Mouse (Mus musculus) stomach, embryonic 14.5 days (tissue): ENCODE data around the gene Zbtb22. TPM values are rescaled to one million over a fixed set of nuclear protein-coding genes. Genes with fewer than 3 reads are reported as not detected.

ENCODE experiments used
- ATAC-seq: fragments of 200-750 bp; cut with Nextera tagmentation; 2 replicates; pipeline ENCODE4 v1.8.0; 2017; ENCODE audit warnings: low read depth, moderate TSS enrichment; ENCODE audit not compliant: insufficient number of reproducible peaks, insufficient read depth, low FRiP score
- H3K27ac ChIP-seq: fragments of 300-500 bp; sonication (generic); 2 replicates; pipeline ENCODE4 v1.5.1; 2014; ENCODE audit warnings: mild to moderate bottlenecking, low read length, moderate library complexity, mixed read lengths
- H3K27me3 ChIP-seq: fragments of 300-500 bp; sonication (generic); 2 replicates; pipeline ENCODE4 v1.6.1; 2014; ENCODE audit warnings: low read length, control low read depth, mixed read lengths; ENCODE audit not compliant: control insufficient read depth, insufficient read depth
- H3K36me3 ChIP-seq: fragments of 300-500 bp; sonication (generic); 2 replicates; pipeline ENCODE4 v1.6.1; 2014; ENCODE audit warnings: mild to moderate bottlenecking, control low read depth, low read length, moderate library complexity, mixed read lengths; ENCODE audit not compliant: control insufficient read depth, insufficient read depth
- H3K4me1 ChIP-seq: fragments of 300-500 bp; sonication (generic); 2 replicates; pipeline ENCODE4 v1.6.1; 2014; ENCODE audit warnings: low read length, control low read depth, mixed read lengths; ENCODE audit not compliant: control insufficient read depth, insufficient read depth
- H3K4me2 ChIP-seq: fragments of 300-500 bp; sonication (generic); replicated peaks from 2 replicates; pipeline ENCODE4 v1.6.1; 2014; ENCODE audit warnings: low read depth, low read length, control low read depth
- H3K4me3 ChIP-seq: fragments of 300-500 bp; sonication (generic); 2 replicates; pipeline ENCODE4 v1.5.1; 2014; ENCODE audit warnings: low read depth, low read length, control low read depth
- H3K9ac ChIP-seq: fragments of 300-500 bp; sonication (generic); replicated peaks from 2 replicates; pipeline ENCODE4 v1.6.1; 2014; ENCODE audit warnings: low read depth, mild to moderate bottlenecking, control low read depth, low read length, moderate library complexity, mixed read lengths
- H3K9me3 ChIP-seq: fragments of 300-500 bp; sonication (generic); 2 replicates; pipeline ENCODE4 v1.6.1; 2016; ENCODE audit warnings: low read depth, low read length, control low read depth; ENCODE audit not compliant: control insufficient read depth
- WGBS: fragments of 180-500 bp; shearing (Covaris S2); extraction: QIAGEN DNeasy Blood & Tissue Kit; methylation state at CpG from one replicate; pipeline ENCODE4 v1.1.7; 2014; 5-methylcytosine and 5-hydroxymethylcytosine counted together
- polyA plus RNA-seq: library from polyadenylated mRNA; unstranded; fragments of >200 nt; fragmentation: Nextera tagmentation; extraction: Ambion mirVana; gene quantifications from 2 replicates; pipeline ENCODE4 v1.2.1, GENCODE M21; 2014

Gene Zbtb22
- polyA plus RNA-seq, 1 experiment from 2014 or later = 9.4 TPM

DNA sequence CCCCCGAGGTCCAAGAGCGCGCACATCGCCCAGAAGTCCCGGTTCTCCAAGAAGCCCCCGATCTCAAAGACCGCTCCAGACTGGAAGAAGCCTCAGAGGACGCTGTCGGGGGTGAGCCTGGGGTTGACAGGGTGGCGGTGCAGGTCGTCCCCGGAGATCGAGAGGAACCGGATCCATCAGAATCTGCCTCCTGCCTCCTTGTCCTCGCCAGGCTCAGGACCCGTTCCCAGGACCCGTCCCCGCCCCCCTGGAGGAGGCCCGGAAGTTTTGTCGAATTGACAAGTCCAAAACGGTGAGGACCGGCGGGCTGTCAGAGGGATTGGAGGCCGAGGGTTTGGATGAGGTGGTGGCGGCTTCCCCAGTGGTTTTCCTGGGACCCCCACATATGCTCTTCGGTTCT is 25.3 kb downstream of the Zbtb22 start:
- no peaks in the 10 kb centered on the region for H3K27me3 ChIP-seq
- H3K27ac ChIP-seq = no peak overlapping the region
- no peak for ATAC-seq
- peak overlapping the region; percentile 97 for H3K4me2 ChIP-seq
- 2% methylated on average over 26 of the region's 26 CpGs for WGBS
- peak overlapping the region; percentile 87 for H3K4me3 ChIP-seq
- peaks cover 26% of the 10 kb centered on the region; the same call in 1 of the 2 replicates for H3K36me3 ChIP-seq
- peak overlapping the region; percentile 71 for H3K9ac ChIP-seq
- peaks cover 14% of the 10 kb centered on the region; the same call in 1 of the 2 replicates for H3K4me1 ChIP-seq
- H3K9me3 ChIP-seq = no peaks in the 10 kb centered on the region

DNA sequence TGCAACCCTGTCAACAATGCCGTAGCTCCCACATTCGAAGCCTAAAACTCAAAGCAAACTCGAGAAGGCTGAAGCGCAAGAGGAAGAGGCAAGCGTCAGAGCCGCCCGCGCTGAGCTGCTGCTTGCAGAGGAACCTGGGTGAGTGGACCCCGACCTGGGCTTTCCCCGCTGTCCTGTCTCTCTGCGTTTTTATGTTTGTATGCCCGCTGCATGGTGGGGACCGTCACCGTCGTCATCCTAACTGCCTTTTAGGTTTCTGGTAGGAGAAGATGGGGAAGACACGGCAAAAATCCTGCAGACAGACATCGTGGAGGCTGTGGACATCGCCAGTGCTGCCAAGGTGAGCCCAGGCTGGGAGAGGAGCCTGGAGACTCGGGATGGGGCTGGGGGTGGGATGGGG is 25.7 kb downstream of the Zbtb22 start:
- Histone ChIP-seq H3K9me3 (no peaks in the 10 kb centered on the region), H3K9ac (peak overlapping the region; percentile 71), H3K27ac (no peak overlapping the region), H3K4me2 (peak overlapping the region; percentile 97), H3K4me3 (peak overlapping the region; percentile 87), H3K27me3 (no peaks in the 10 kb centered on the region), H3K36me3 (peaks cover 28% of the 10 kb centered on the region; the same call in 1 of the 2 replicates), H3K4me1 (peaks cover 14% of the 10 kb centered on the region; the same call in 1 of the 2 replicates)
- no peak for ATAC-seq
- WGBS = 55% methylated on average over 19 of the region's 19 CpGs

GRCm38 (mm10) chr17:33943454-33943853 is 27.8 kb downstream of the Zbtb22 start:
- Histone ChIP-seq H3K9me3 (no peaks in the 10 kb centered on the region), H3K27ac (no peak overlapping the region), H3K36me3 (peaks cover 30% of the 10 kb centered on the region; the same call in 1 of the 2 replicates), H3K4me2 (no peak overlapping the region), H3K4me1 (peaks cover 14% of the 10 kb centered on the region; the same call in 1 of the 2 replicates), H3K27me3 (no peaks in the 10 kb centered on the region), H3K9ac (no peak overlapping the region), H3K4me3 (no peak overlapping the region)
- no peak for ATAC-seq
- 96% methylated on average over 15 of the region's 15 CpGs for WGBS

DNA sequence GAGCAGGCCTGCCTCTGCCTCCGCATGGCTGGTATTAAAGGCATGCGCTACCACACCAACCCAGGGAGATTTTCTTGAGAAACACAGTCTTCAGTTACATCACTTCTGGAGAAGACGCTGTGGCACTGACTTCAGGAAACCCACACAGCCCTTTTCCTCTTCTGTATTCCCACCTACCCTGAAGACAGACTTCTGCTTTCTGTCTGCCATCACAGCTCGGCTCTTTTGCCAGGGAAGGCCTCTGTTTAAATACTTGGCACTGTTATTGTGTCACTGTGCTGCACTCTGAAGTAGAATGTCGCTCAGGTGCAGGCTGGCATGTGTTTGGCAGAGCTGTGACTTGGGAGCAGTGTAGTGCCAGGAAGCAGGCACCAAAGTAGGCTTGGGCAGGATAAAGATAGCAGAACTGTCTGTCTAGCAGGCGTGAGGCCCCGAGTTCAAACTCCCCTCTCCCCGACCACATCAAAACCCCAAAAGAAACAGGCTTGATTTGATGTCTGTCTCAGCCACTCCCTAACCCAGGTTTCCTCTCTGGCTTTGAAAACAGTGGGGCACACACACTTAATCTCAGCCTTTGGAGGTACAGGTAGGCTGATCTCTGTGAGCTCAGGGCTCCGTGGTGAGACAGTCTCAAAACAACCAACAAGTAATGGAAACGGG is 31.9 kb downstream of the Zbtb22 start:
- H3K4me2 ChIP-seq = no peak overlapping the region
- H3K27me3 ChIP-seq = no peaks in the 10 kb centered on the region
- H3K4me1 ChIP-seq = peaks cover 14% of the 10 kb centered on the region; the same call in 1 of the 2 replicates
- H3K9me3 ChIP-seq = no peaks in the 10 kb centered on the region
- no peak overlapping the region for H3K27ac ChIP-seq
- 91% methylated on average over 10 of the region's 10 CpGs for WGBS
- no peak overlapping the region for H3K9ac ChIP-seq
- no peak overlapping the region for H3K4me3 ChIP-seq
- peaks cover 43% of the 10 kb centered on the region for H3K36me3 ChIP-seq
- ATAC-seq = no peak

DNA sequence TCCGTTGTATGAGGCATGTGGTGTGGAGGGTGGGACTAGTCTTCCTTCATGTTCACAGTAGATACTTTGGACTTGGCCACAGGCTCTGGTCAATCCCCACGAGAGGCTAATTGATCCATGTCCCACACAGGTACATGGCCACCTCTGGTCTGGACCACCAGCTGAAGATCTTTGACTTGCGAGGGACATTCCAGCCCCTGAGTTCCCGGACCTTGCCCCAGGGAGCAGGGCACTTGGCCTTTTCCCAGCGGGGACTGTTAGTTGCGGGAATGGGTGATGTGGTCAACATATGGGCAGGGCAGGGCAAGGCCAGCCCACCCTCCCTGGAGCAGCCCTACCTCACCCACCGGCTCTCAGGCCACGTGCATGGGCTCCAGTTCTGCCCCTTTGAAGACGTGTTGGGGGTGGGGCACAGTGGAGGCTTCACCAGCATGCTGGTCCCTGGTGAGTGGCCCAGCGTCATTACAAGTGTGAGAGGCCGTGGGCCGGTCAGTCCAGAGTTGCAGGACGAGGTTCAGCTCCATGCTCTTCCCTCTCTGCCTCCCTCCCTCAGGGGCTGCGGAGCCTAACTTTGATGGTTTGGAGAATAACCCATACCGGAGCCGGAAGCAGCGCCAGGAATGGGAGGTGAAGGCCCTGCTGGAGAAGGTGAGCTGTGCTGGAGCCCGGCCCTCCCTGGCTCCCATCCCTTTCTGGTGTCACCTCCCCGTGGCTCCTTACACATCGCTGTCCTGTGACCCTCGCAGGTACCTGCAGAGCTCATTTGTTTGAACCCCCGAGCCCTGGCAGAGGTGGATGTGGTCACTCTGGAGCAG is 32.6 kb downstream of the Zbtb22 start:
- WGBS = 85% methylated on average over 22 of the region's 22 CpGs
- Histone ChIP-seq H3K4me1 (peaks cover 21% of the 10 kb centered on the region; the same call in 1 of the 2 replicates), H3K9me3 (no peaks in the 10 kb centered on the region), H3K36me3 (peaks cover 46% of the 10 kb centered on the region), H3K4me3 (no peak overlapping the region), H3K27ac (no peak overlapping the region), H3K4me2 (no peak overlapping the region), H3K27me3 (no peaks in the 10 kb centered on the region), H3K9ac (no peak overlapping the region)
- ATAC-seq = no peak

DNA sequence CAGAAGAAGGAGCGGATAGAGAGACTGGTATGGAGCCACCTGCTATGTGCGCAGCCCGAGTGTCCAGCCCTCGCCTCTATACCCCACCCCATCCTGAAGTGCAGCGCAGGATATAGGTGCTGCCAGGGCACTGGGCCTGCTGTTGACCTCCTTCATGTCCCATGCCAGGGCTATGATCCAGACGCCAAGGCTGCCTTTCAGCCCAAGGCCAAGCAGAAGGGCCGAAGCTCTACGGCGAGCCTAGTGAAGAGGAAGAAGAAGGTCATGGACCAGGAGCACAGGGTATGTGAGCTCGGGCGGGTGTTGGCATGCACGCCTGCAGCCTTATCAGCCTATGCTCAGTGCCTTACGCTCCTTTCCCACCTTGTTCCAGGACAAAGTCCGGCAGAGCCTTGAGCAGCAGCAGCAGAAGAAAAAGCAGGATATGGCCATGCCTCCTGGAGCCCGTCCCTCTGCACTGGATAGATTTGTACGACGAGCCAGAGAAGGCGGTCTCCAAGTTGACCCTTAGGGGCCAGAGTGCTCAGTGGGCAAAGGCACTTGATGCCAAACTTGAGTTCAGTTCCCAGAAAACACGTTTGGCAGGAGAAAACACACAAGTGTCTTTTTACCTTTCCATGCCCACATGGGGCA is 33.3 kb downstream of the Zbtb22 start:
- Histone ChIP-seq H3K4me1 (peaks cover 28% of the 10 kb centered on the region; the same call in 1 of the 2 replicates), H3K36me3 (peaks cover 44% of the 10 kb centered on the region), H3K27ac (no peak overlapping the region), H3K27me3 (no peaks in the 10 kb centered on the region), H3K9me3 (no peaks in the 10 kb centered on the region), H3K4me2 (no peak overlapping the region), H3K4me3 (no peak overlapping the region), H3K9ac (no peak overlapping the region)
- 84% methylated on average over 19 of the region's 19 CpGs for WGBS
- ATAC-seq = no peak

- peak overlapping the region; percentile 83 for H3K4me2 ChIP-seq
- no peaks in the 10 kb centered on the region for H3K27me3 ChIP-seq
- no peak overlapping the region for H3K27ac ChIP-seq
- 72% methylated on average over 10 of the region's 10 CpGs for WGBS
- H3K4me1 ChIP-seq = peaks cover 34% of the 10 kb centered on the region; the same call in 1 of the 2 replicates
- H3K9ac ChIP-seq = no peak overlapping the region
- H3K36me3 ChIP-seq = peaks cover 37% of the 10 kb centered on the region
- ATAC-seq = no peak
- no peaks in the 10 kb centered on the region for H3K9me3 ChIP-seq
- H3K4me3 ChIP-seq = peak overlapping the region; percentile 41
These were observed 34.5 kb downstream of the Zbtb22 start for GRCm38 (mm10) chr17:33950131-33950625.
